ENCODE assay signal across 9 mouse cellular contexts in genomic region chr11:65160991-65161880, GRCm38 (mm10). TPM values are rescaled to one million over a fixed set of nuclear protein-coding genes. Genes with fewer than 3 reads are reported as not detected.
DNase-seq lines count a peak whose midpoint lies in the region; ATAC-seq and TF ChIP-seq lines count a peak whose summit lies in the region.
"Had no signal": no experiment of that assay in that cellular context is flagged by ENCODE, and none has a peak within 500 bp of the region (broad histone marks: within the 10 kb centered on the region; RNA-seq: fewer than 3 reads in every experiment).

No protein-coding gene starts in this region.

- no peaks in the 10 kb centered on the region for H3K9me3 ChIP-seq in forebrain, embryonic 14.5 days (replicated peaks; ENCODE audit: control insufficient read depth, low read length)
- H3K9me3 ChIP-seq in limb, embryonic 14.5 days (ENCODE audit: control insufficient read depth, low read length), result no peaks in the 10 kb centered on the region

- peak overlapping the region; percentile 74 for H3K4me3 ChIP-seq in layer of hippocampus, adult 2 months
- H3K4me3 ChIP-seq in forebrain, embryonic 14.5 days (ENCODE audit: low read depth, low read length), result peak overlapping the region; percentile 81
- H3K4me3 ChIP-seq in limb, embryonic 14.5 days (replicated peaks; ENCODE audit: low read length), result no peak overlapping the region
- peak overlapping the region; percentile 95 for H3K4me3 ChIP-seq in olfactory bulb, adult 2 months (ENCODE audit: insufficient read depth, low read depth, low read length)

- peaks cover 10% of the 10 kb centered on the region for H3K4me1 ChIP-seq in forebrain, embryonic 14.5 days (ENCODE audit: control insufficient read depth, insufficient read depth, low read length)
- no peaks in the 10 kb centered on the region; the same call in 1 of the 2 replicates for H3K4me1 ChIP-seq in limb, embryonic 14.5 days (ENCODE audit: control insufficient read depth, insufficient read depth, low read length)
- peaks cover 15% of the 10 kb centered on the region for H3K4me1 ChIP-seq in olfactory bulb, adult 2 months (ENCODE audit: control insufficient read depth, insufficient read depth, low read length)

- 0 out of 2 replicates have a peak, but pooled peaks cover 5% of the 10 kb centered on the region for H3K27me3 ChIP-seq in forebrain, embryonic 14.5 days (replicated peaks; ENCODE audit: control insufficient read depth, insufficient read depth, low read length)
- H3K27me3 ChIP-seq in limb, embryonic 14.5 days (ENCODE audit: control insufficient read depth, insufficient read depth, low read length), result no peaks in the 10 kb centered on the region

- 58% methylated on average over 7 of the region's 7 CpGs for WGBS in forebrain, embryonic 14.5 days
- 47% methylated on average over 7 of the region's 7 CpGs for WGBS in limb, embryonic 14.5 days
- 58% methylated on average over 7 of the region's 7 CpGs for WGBS in olfactory bulb, adult 2 months

- peak overlapping the region; percentile 94 for H3K27ac ChIP-seq in layer of hippocampus, adult 2 months
- H3K27ac ChIP-seq in forebrain, embryonic 14.5 days (ENCODE audit: low read depth, low read length), result peak overlapping the region; percentile 9; the same call in 1 of the 2 replicates
- no peak overlapping the region for H3K27ac ChIP-seq in limb, embryonic 14.5 days (replicated peaks; ENCODE audit: low read depth, low read length)
- no peak overlapping the region for H3K27ac ChIP-seq in olfactory bulb, adult 2 months (ENCODE audit: insufficient read depth, low read depth, low read length)

- peak in 1 of 2 experiments; percentile 16 for DNase-seq in layer of hippocampus, adult 2 months (ENCODE audit: low spot score in 2 of 2)
- DNase-seq in layer of hippocampus, postnatal 25 days (ENCODE audit: extremely low spot score in 1 of 2, low spot score in 1 of 2), result no peak
- DNase-seq in forebrain, embryonic 14.5 days (ENCODE audit: low spot score), result peak; percentile 9
- DNase-seq in limb, embryonic 14.5 days (ENCODE audit: low spot score), result no peak
- no peak for DNase-seq in spleen, postnatal 36 days (ENCODE audit: low spot score in 2 of 2)
- DNase-seq in kidney, adult 11 months, result no peak
- no peak for DNase-seq in spleen, adult 12 weeks (ENCODE audit: low spot score)

- H3K4me2 ChIP-seq in forebrain, embryonic 14.5 days (ENCODE audit: low read length), result peak overlapping the region; percentile 93
- H3K4me2 ChIP-seq in limb, embryonic 14.5 days (replicated peaks; ENCODE audit: low read depth, low read length, severe bottlenecking), result peak overlapping the region; percentile 92; the same call in 1 of the 2 replicates

- no peak for ATAC-seq in forebrain, embryonic 14.5 days
- ATAC-seq in limb, embryonic 14.5 days (ENCODE audit: low FRiP score, low read depth), result no peak

- H3K36me3 ChIP-seq in forebrain, embryonic 14.5 days (ENCODE audit: control insufficient read depth, insufficient read depth, low read length), result no peaks in the 10 kb centered on the region
- H3K36me3 ChIP-seq in limb, embryonic 14.5 days (ENCODE audit: control insufficient read depth, insufficient read depth, low read length), result no peaks in the 10 kb centered on the region

- no peak for TF ChIP-seq CTCF in layer of hippocampus, adult 2 months (conservative IDR thresholded peaks at IDR 0.05)
- no peak for TF ChIP-seq CTCF in olfactory bulb, adult 2 months (IDR thresholded peaks at IDR 0.05; ENCODE audit: insufficient read depth, low read depth, low read length)

- TF ChIP-seq POLR2A in limb, embryonic 14.5 days (IDR thresholded peaks at IDR 0.05; ENCODE audit: borderline replicate concordance, extremely low read depth, insufficient read depth, insufficient read length), result no peak
- TF ChIP-seq POLR2A in olfactory bulb, adult 2 months (IDR thresholded peaks at IDR 0.05; ENCODE audit: insufficient read depth, low read depth, low read length), result no peak

- H3K9ac ChIP-seq in forebrain, embryonic 14.5 days (ENCODE audit: low read length), result peak overlapping the region; percentile 86
- H3K9ac ChIP-seq in limb, embryonic 14.5 days (ENCODE audit: low read depth, low read length, severe bottlenecking), result no peak overlapping the region

RNA-seq across cellular contexts. Expression of gene Arhgap44, which starts 1.5 kb away (rescaled TPM):
- total RNA-seq in layer of hippocampus, adult 2 months (2021), result 100 to 1,000 TPM; 117 to 123 TPM
- 100 to 1,000 TPM; 118 to 123 TPM for total RNA-seq in layer of hippocampus, postnatal 25 days (2021)
- polyA plus RNA-seq in forebrain, embryonic 14.5 days (2014; fragmentation: Nextera tagmentation; extraction: Ambion mirVana), result 8.5 and 10.6 TPM in 2 replicates
- polyA plus RNA-seq in limb, embryonic 14.5 days (2012; rRNA removed), result 5.0 and 6.7 TPM in 2 replicates
- 6.2 and 7.0 TPM in 2 replicates for polyA plus RNA-seq in limb, embryonic 14.5 days (2014; fragmentation: Nextera tagmentation; extraction: Ambion mirVana)
- polyA plus RNA-seq in olfactory bulb, adult 2 months (2012; ENCODE audit: insufficient read depth, insufficient read length, low replicate concordance, missing spikeins), result not detected in 2 replicates

RNA-seq across cellular contexts. Expression of gene 1700086D15Rik, which starts 1.5 kb away (rescaled TPM):
- total RNA-seq in layer of hippocampus, adult 2 months (2021), result 1 to 10 TPM; 3.2 to 4.7 TPM
- 1 to 10 TPM; 1.7 to 4.2 TPM for total RNA-seq in layer of hippocampus, postnatal 25 days (2021)
- not detected in 2 replicates for polyA plus RNA-seq in forebrain, embryonic 14.5 days (2014; fragmentation: Nextera tagmentation; extraction: Ambion mirVana)
- polyA plus RNA-seq in limb, embryonic 14.5 days (2012; rRNA removed), result 0.12 and 0.16 TPM in 2 replicates
- not detected in 2 replicates for polyA plus RNA-seq in limb, embryonic 14.5 days (2014; fragmentation: Nextera tagmentation; extraction: Ambion mirVana)
- polyA plus RNA-seq in olfactory bulb, adult 2 months (2012; ENCODE audit: insufficient read depth, insufficient read length, low replicate concordance, missing spikeins), result not detected in 2 replicates
- polyA plus RNA-seq: spleen, adult 2 months had no signal

Comparison
In these comparisons a context has a peak if more than half of its experiments do, and no peak if none do; other contexts are left out.
1. H3K27ac ChIP-seq: peak in layer of hippocampus, adult 2 months (single experiment) and forebrain, embryonic 14.5 days (single experiment); none in limb, embryonic 14.5 days (single experiment) and olfactory bulb, adult 2 months (single experiment).